Mouse (Mus musculus) liver, adult 2 months (tissue): Measurements from ENCODE around the gene Map3k12. TPM values are rescaled to one million over a fixed set of nuclear protein-coding genes. Genes with fewer than 3 reads are reported as not detected.
A peak's percentile ranks its signal among the peaks of the same experiment; 100 is the strongest.

Source experiments
- DNase-seq: peaks from one replicate; pipeline ENCODE4 v3.0.0-alpha.2; 2011; ENCODE audit warnings: low read depth, low spot score; ENCODE audit errors: extremely low read depth
- H3K27ac ChIP-seq: fragments of 200-500 bp; replicated peaks from 2 replicates; pipeline ENCODE4 v1.5.1; 2012; ENCODE audit warnings: low read depth, mild to moderate bottlenecking, control low read depth, inconsistent platforms, low read length; ENCODE audit not compliant: insufficient read depth
- H3K27me3 ChIP-seq: fragments of 200-500 bp; 2 replicates; pipeline ENCODE4 v1.6.1; 2012; ENCODE audit warnings: mild to moderate bottlenecking, moderate library complexity, low read length, inconsistent platforms; ENCODE audit not compliant: control insufficient read depth, insufficient read depth
- H3K36me3 ChIP-seq: fragments of 200-500 bp; 2 replicates; pipeline ENCODE4 v1.6.1; 2012; ENCODE audit warnings: low read length, inconsistent platforms; ENCODE audit not compliant: control insufficient read depth, insufficient read depth
- H3K4me1 ChIP-seq: fragments of 200-500 bp; 2 replicates; pipeline ENCODE4 v1.6.1; 2011; ENCODE audit warnings: low read length; ENCODE audit not compliant: control insufficient read depth, insufficient read depth
- H3K4me3 ChIP-seq: fragments of 200-500 bp; 2 replicates; pipeline ENCODE4 v1.5.1; 2011; ENCODE audit warnings: low read depth, mild to moderate bottlenecking, control low read depth, low read length, moderate library complexity; ENCODE audit not compliant: insufficient read depth
- H3K79me2 ChIP-seq: fragments of 200-500 bp; 2 replicates; pipeline ENCODE4 v1.6.1; 2012; ENCODE audit warnings: inconsistent platforms, mild to moderate bottlenecking, low read length, moderate library complexity; ENCODE audit not compliant: control insufficient read depth, insufficient read depth
- H3K9ac ChIP-seq: fragments of 200-500 bp; 2 replicates; pipeline ENCODE4 v1.6.1; 2012; ENCODE audit warnings: low read depth, mild to moderate bottlenecking, control low read depth, inconsistent platforms, low read length
- CTCF ChIP-seq: fragments of 200-500 bp; IDR thresholded peaks from 2 replicates; pipeline ENCODE4 v1.5.1; 2011; ENCODE audit warnings: low read depth, low read length, control low read depth
- POLR2A ChIP-seq: fragments of 200-500 bp; IDR thresholded peaks from 2 replicates; pipeline ENCODE4 v1.6.1; 2011; ENCODE audit warnings: low read length, control low read depth; ENCODE audit not compliant: insufficient read depth; ENCODE audit errors: extremely low read depth
- whole genome bisulfite sequencing: fragments of 180-500 bp; shearing (Covaris S2); methylation state at CpG from one replicate; pipeline ENCODE4 v1.1.7; 2018; 5-methylcytosine and 5-hydroxymethylcytosine counted together
- polyA plus RNA-seq: library from polyadenylated mRNA; depleted of rRNA; stranded (reverse); fragments of >200 nt; gene quantifications from 2 replicates; pipeline ENCODE4 v1.2.3, GENCODE M21; 2012
- total RNA-seq: library from RNA; depleted of rRNA; stranded (reverse); fragments of >200 nt; gene quantifications from 2 replicates; pipeline ENCODE4 v1.2.3, GENCODE M21; 2014

Map3k12 gene
- total and polyA plus RNA-seq, 2 experiments, result 0.43 to 0.46 TPM

- H3K79me2 ChIP-seq, result no peaks in the 10 kb centered on the region
- H3K27ac ChIP-seq, result no peak within 1 kb of the TSS
- DNase-seq, result peak; percentile 43
- no peaks in the 10 kb centered on the region for H3K27me3 ChIP-seq
- peak; percentile 92 for TF ChIP-seq CTCF
- no peak for TF ChIP-seq POLR2A
- peaks cover 16% of the 10 kb centered on the region; the same call in 1 of the 2 replicates for H3K36me3 ChIP-seq
- H3K9ac ChIP-seq, result no peak within 1 kb of the TSS
- H3K4me1 ChIP-seq, result no peaks in the 10 kb centered on the region
- H3K4me3 ChIP-seq, result no peak within 1 kb of the TSS
- WGBS, result 15% methylated on average over 3 of the region's 3 CpGs
Measured at GRCm38 (mm10) chr15:102524892-102525485, 8.1 kb upstream of the Map3k12 start, which contains the start of gene Npff. Npff (minus strand) TSS chr15:102524942.

- Histone ChIP-seq H3K36me3 (peaks cover 5% of the 10 kb centered on the region; the same call in 1 of the 2 replicates), H3K4me1 (peaks cover 3% of the 10 kb centered on the region; the same call in 1 of the 2 replicates), H3K9ac (no peak overlapping the region), H3K79me2 (no peaks in the 10 kb centered on the region), H3K27ac (no peak overlapping the region), H3K27me3 (no peaks in the 10 kb centered on the region), H3K4me3 (no peak overlapping the region)
- 89% methylated on average over 4 of the region's 4 CpGs for WGBS
- DNase-seq, result no peak
- TF ChIP-seq CTCF (no peak), POLR2A (no peak)
Measured at GRCm38 (mm10) chr15:102521480-102521879, 4.6 kb upstream of the Map3k12 start.

- Histone ChIP-seq H3K9ac (no peak overlapping the region), H3K4me3 (no peak overlapping the region), H3K4me1 (peaks cover 3% of the 10 kb centered on the region; the same call in 1 of the 2 replicates), H3K36me3 (peaks cover 2% of the 10 kb centered on the region; the same call in 1 of the 2 replicates), H3K27me3 (no peaks in the 10 kb centered on the region), H3K27ac (no peak overlapping the region), H3K79me2 (no peaks in the 10 kb centered on the region)
- 81% methylated on average over 4 of the region's 4 CpGs for WGBS
- no peak for DNase-seq
- TF ChIP-seq CTCF (no peak), POLR2A (no peak)
Measured at GRCm38 (mm10) chr15:102520416-102520815, 3.6 kb upstream of the Map3k12 start.

- 38% methylated on average over 17 of the region's 17 CpGs for WGBS
- no peak overlapping the region for H3K27ac ChIP-seq
- no peak for DNase-seq
- H3K4me3 ChIP-seq, result peak overlapping the region; percentile 81; the same call in 1 of the 2 replicates
- H3K4me1 ChIP-seq, result peaks cover 3% of the 10 kb centered on the region; the same call in 1 of the 2 replicates
- TF ChIP-seq CTCF, result no peak
- TF ChIP-seq POLR2A, result no peak
- H3K9ac ChIP-seq, result peak overlapping the region; percentile 28
- peaks cover 2% of the 10 kb centered on the region; the same call in 1 of the 2 replicates for H3K36me3 ChIP-seq
- no peaks in the 10 kb centered on the region for H3K27me3 ChIP-seq
- H3K79me2 ChIP-seq, result no peaks in the 10 kb centered on the region
Measured at GRCm38 (mm10) chr15:102519211-102520141, 2.6 kb upstream of the Map3k12 start.

GRCm38 (mm10) chr15:102518859-102519201 is 2.0 kb upstream of the Map3k12 start:
- 7% methylated on average over 9 of the region's 9 CpGs for WGBS
- H3K4me1 ChIP-seq, result peaks cover 3% of the 10 kb centered on the region; the same call in 1 of the 2 replicates

More at GRCm38 (mm10) chr15:102518859-102519201, 2.0 kb upstream of the Map3k12 start:
- H3K27ac ChIP-seq, result peak overlapping the region; percentile 22
- TF ChIP-seq POLR2A (no peak), CTCF (no peak)
- no peaks in the 10 kb centered on the region for H3K27me3 ChIP-seq
- DNase-seq, result no peak
- H3K36me3 ChIP-seq, result peaks cover 2% of the 10 kb centered on the region; the same call in 1 of the 2 replicates
- peak overlapping the region; percentile 81 for H3K4me3 ChIP-seq
- peak overlapping the region; percentile 70 for H3K9ac ChIP-seq
- H3K79me2 ChIP-seq, result no peaks in the 10 kb centered on the region
